Mouse (Mus musculus) CD4-positive helper T cell, adult 2 months (primary cell): Measurements from ENCODE around the gene F10.
"Not testable (repeated sequence)": the region's sequence is repeated elsewhere in the genome, so short reads cannot be mapped to it uniquely, and the experiment has no call there.

Experiments used
- DNase-seq: peaks from one replicate; pipeline ENCODE4 v3.0.0-alpha.2; 2012; ENCODE audit warnings: low read depth, missing footprints, low spot score

Gene F10

DNA sequence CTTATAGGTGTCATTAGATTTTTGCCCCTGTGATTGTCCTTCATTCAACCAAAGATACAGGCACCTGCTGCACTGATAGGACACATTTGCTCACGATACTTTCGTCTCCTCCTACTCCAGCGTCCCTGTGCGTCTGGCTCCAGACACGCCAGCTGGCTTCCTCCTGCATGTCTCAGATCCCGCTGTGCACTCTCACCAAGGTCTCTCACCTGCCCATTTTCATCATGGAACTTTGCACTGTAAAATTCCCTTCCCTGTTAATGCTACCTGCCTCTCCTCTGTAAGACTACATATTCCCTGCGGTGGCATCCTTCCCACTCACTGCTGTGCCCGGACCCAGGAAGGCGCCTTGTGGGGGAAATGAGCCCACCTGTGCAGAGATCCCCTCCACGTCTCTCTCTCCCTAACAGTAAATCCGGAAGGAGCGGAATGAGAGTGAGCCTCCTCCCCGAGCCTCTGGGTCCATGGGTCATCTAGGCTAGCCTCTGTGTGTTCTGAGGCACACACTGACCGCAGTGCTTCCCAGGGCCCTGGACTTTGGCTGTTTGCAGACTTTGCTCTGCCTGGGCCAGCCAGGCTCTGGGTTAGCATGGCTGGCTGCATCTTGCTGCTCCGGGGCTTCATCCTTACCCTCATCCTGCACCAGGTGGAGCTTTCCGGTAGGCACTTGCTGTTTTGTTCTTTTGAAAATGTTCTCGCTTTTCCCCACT, 23.5 kb downstream of the F10 start, which contains the start of gene Proz:
TSS of gene Proz (plus strand) at position 474 of the 710 bp plus-strand sequence.
- no peak for DNase-seq

DNA sequence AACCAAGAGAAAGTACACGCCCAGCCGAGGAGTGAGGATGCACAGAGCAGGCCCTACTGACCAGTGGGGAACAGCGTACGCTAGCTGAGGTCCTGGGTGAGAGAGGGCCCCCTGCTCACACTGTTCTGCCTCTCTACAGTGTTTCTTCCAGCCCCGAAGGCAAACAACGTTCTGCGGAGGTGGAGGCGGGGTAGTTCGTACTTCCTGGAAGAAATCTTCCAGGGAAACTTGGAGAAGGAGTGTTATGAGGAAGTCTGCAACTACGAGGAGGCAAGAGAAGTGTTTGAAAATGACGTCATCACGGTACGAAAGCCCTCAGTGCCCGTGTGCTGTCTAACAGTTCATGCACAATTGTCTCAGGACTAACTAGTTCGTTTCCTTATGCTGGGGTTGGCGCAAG, 26.0 kb downstream of the F10 start:
- DNase-seq, result no peak

DNA sequence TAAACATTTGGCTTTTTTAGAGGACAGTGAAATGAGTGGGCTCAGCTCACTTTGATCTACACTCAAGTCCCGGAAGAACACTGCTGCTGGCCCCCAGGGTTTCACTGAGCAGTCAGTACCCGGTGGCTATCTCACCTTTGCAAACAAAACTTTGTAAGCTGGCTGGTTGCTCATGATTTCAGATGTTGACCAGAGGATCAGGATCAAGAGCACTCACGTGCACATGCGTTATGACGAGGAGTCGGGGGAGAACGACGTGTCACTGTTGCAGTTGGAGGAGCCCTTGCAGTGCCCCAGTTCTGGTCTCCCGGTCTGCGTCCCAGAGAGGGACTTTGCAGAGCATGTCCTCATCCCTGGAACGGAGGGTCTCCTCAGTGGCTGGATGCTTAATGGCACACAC, 36.1 kb downstream of the F10 start:
- DNase-seq, result no peak

DNA sequence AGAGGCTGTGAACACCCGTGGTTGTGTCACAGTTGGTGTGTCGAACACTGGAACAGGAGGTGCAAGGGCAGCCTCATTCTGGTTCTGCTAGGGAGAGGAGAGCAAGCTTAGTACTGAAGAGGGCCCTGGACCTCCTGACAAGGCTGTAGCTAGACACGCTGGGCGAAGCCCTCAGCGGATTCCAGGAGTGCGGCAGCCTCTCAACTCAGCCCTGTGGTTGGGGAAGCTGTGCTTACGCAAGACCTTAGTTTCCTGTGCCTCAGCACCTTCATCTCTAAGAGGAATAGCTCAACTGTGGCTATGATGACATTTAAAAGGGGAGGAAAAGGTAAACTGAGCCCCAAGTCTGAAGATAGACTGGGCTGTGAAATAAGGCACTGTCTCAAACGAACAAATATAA, 37.9 kb downstream of the F10 start:
- DNase-seq, result no peak

DNA sequence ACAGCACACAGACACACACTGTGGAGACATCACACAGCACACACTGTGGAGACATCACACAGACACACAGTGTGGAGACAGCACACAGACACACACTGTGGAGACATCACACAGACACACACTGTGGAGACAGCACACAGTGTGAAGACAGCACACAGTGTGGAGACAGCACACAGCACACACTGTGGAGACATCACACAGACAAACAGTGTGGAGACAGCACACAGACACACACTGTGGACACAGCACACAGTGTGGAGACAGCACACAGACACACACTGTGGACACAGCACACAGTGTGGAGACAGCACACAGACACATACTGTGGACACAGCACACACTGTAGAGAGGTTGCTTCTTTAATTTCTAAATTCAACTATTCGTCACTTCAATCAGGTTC, 38.5 kb downstream of the F10 start:
- DNase-seq, result not testable (repeated sequence)

DNA sequence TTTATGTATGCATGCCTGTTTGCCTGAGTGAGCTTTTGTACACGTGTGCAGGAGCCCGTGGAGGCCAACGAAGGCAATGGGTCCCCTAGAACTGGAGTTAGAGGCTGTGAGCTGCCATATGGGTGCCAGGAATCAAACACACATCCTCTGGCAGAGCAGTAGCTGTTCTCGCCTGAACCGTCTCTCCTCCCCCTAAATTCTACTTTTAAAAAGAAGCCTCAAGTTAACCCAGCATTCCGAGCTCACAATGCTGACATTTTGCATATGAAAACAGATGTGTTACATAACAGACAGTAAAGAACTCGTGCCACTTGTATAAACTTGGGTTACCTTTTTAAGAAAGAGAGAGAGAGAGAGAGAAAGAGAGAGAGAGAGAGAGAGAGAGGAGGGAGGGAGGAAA, 40.4 kb downstream of the F10 start:
- DNase-seq, result no peak

DNA sequence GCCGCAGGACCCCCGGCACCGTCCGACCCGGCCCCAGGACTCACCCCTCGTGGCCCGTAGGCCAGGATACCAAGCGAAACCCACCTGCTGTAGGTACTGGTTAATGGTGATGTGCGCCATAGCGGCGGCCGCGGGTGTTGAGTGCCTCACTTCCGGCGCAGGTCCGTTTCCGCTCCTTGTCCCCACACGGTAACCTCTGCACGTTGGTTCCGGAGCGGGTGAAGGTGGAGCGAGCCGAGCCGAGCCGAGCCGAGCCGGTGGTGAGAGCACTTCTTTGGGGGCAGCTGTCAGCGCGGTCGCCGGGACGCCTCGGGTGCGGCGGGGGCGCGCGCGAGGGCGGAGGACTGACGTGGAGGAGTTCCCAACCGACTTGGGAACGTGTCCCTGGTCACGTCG, 67.6 kb downstream of the F10 start:
- DNase-seq, result peak; percentile 93

DNA sequence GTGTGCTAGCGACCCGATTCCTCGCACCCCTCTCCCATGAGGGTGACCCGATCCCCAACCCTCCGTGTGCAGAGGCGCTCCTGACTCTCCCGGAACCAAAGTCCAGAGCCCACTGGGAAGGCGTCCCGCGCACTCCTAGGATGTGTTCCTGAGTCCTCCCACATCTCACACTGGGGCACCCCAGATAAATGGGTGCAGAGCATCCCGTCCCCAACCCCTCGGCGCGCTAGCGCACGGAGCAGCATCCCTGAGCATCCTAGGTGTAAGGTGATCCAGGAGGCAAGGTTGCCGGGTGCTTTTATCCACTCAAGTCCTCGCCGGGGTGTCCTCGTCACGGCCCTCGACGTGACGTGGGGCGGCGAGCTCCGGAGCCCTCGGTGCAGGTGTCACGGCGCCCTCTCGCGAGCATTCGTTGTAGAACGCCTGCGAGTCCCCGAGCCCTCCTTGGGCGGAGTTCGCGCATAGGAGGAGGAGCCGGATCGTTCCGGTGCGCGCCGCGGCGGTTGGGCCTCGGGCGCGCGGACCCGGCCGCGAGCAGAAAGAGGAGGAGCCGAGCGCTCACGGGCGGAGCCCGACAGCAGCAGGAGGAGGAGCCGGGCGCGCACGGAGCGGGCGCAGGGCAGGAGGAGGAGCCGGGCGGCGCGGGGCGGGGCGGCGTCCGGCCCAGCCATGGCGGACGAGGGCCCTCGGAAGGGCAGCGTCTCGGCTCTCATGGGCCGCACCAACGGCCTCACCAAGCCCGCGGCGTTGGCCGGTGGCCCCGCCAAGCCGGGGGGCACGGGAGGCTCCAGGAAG, 68.2 kb downstream of the F10 start, which contains the start of the genes Pcid2 and Cul4a:
TSS of gene Pcid2 (minus strand) at position 373 of the 795 bp plus-strand sequence.
TSS of gene Cul4a (plus strand) at position 535 of the 795 bp plus-strand sequence.
- DNase-seq, result peak; percentile 99

DNA sequence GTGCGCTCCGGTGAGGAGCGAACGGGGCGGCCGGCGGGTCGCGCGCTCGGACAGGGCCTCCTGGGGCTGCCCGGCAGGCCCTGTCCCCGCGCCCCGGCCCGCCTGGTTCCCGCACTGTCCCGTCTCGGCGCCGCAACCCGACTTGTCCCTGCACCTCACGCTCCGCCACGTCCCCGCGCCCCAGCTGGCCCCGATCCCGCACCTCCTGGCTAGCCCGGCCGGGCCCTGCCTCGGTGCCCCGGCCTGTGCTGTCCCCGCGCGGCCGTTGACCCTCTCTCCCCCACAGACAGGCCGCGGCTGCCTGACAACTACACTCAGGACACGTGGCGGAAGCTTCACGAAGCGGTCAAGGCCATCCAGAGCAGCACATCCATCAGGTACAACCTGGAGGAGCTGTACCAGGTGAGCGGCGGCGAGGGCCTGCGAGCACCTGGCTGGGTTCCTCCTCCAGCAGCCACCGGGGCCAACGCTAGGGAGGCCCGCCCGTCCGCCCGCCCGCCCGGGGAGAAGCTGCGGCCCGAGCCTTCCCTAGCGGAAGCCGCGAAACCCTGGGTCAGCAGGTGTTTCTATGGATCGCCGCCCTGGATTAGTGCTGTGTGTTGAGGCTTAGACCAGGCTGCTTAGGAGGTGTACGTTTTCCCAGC, 68.9 kb downstream of the F10 start:
- DNase-seq, result no peak
